Mouse (Mus musculus) small intestine, adult 2 months (tissue): Measurements from ENCODE around the gene Abca8a. TPM values are rescaled to one million over a fixed set of nuclear protein-coding genes. Genes with fewer than 3 reads are reported as not detected.

Experiments used
- H3K27ac ChIP-seq: fragments of 200-500 bp; 2 replicates; pipeline ENCODE4 v1.5.1; 2012; ENCODE audit warnings: low read depth, low read length, control low read depth, inconsistent platforms; ENCODE audit not compliant: insufficient read depth
- H3K27me3 ChIP-seq: fragments of 200-500 bp; 2 replicates; pipeline ENCODE4 v1.6.1; 2012; ENCODE audit warnings: mild to moderate bottlenecking, moderate library complexity, low read length, inconsistent platforms; ENCODE audit not compliant: control insufficient read depth, insufficient read depth
- H3K36me3 ChIP-seq: fragments of 200-500 bp; 2 replicates; pipeline ENCODE4 v1.6.1; 2012; ENCODE audit warnings: mild to moderate bottlenecking, low read length, control low read depth, inconsistent platforms; ENCODE audit not compliant: control insufficient read depth, insufficient read depth
- H3K4me1 ChIP-seq: fragments of 200-500 bp; 2 replicates; pipeline ENCODE4 v1.6.1; 2012; ENCODE audit warnings: low read length, inconsistent platforms, mixed read lengths; ENCODE audit not compliant: control insufficient read depth, insufficient read depth, insufficient read length
- H3K4me3 ChIP-seq: fragments of 200-500 bp; 2 replicates; pipeline ENCODE4 v1.5.1; 2012; ENCODE audit warnings: low read depth, mild to moderate bottlenecking, control low read depth, inconsistent platforms, low read length, moderate library complexity
- CTCF ChIP-seq: fragments of 200-500 bp; IDR thresholded peaks from 2 replicates; pipeline ENCODE4 v1.5.1; 2012; ENCODE audit warnings: low read depth, mild to moderate bottlenecking, control low read depth, inconsistent platforms, low read length, moderate library complexity, mixed read lengths; ENCODE audit not compliant: insufficient replicate concordance, insufficient read length; ENCODE audit errors: extremely low read depth
- POLR2A ChIP-seq: fragments of 200-500 bp; IDR thresholded peaks from 2 replicates; pipeline ENCODE4 v1.6.1; 2012; ENCODE audit warnings: low read depth, mild to moderate bottlenecking, control low read depth, inconsistent platforms, low read length, moderate library complexity
- WGBS: fragments of 180-500 bp; shearing (Covaris S2); methylation state at CpG from one replicate; pipeline ENCODE4 v1.1.7; 2018; 5-methylcytosine and 5-hydroxymethylcytosine counted together
- polyA plus RNA-seq: library from polyadenylated mRNA; depleted of rRNA; stranded (reverse); fragments of >200 nt; gene quantifications from 2 replicates; pipeline ENCODE4 v1.2.3, GENCODE M21; 2012

The Abca8a gene
- polyA plus RNA-seq, 1 experiment, result 3.0 TPM

- H3K4me3 ChIP-seq, result no peak overlapping the region
- no peaks in the 10 kb centered on the region for H3K27me3 ChIP-seq
- TF ChIP-seq CTCF, result no peak
- no peak for TF ChIP-seq POLR2A
- no peaks in the 10 kb centered on the region for H3K4me1 ChIP-seq
- H3K36me3 ChIP-seq, result no peaks in the 10 kb centered on the region
- WGBS, result 75% methylated on average over 3 of the region's 3 CpGs
- H3K27ac ChIP-seq, result no peak overlapping the region
Measured at GRCm38 (mm10) chr11:110094236-110094635, 1.5 kb downstream of the Abca8a start.

GRCm38 (mm10) chr11:110091328-110091727, 4.5 kb downstream of the Abca8a start:
- no peaks in the 10 kb centered on the region for H3K27me3 ChIP-seq
- H3K36me3 ChIP-seq, result no peaks in the 10 kb centered on the region
- WGBS, result 69% methylated on average over 2 of the region's 2 CpGs
- TF ChIP-seq POLR2A (no peak), CTCF (no peak)
- H3K4me3 ChIP-seq, result no peak overlapping the region
- no peak overlapping the region for H3K27ac ChIP-seq
- no peaks in the 10 kb centered on the region for H3K4me1 ChIP-seq

GRCm38 (mm10) chr11:110072158-110072557, 23.6 kb downstream of the Abca8a start:
- H3K27ac ChIP-seq, result no peak overlapping the region
- no peaks in the 10 kb centered on the region for H3K4me1 ChIP-seq
- no peaks in the 10 kb centered on the region for H3K27me3 ChIP-seq
- 54% methylated on average over 3 of the region's 3 CpGs for WGBS
- TF ChIP-seq CTCF (no peak), POLR2A (no peak)
- no peaks in the 10 kb centered on the region for H3K36me3 ChIP-seq
- H3K4me3 ChIP-seq, result no peak overlapping the region

GRCm38 (mm10) chr11:110061032-110061431, 34.7 kb downstream of the Abca8a start:
- H3K27ac ChIP-seq, result no peak overlapping the region
- H3K27me3 ChIP-seq, result no peaks in the 10 kb centered on the region
- H3K4me1 ChIP-seq, result peaks cover 2% of the 10 kb centered on the region; the same call in 1 of the 2 replicates
- WGBS, result 42% methylated on average over 4 of the region's 4 CpGs
- no peaks in the 10 kb centered on the region for H3K36me3 ChIP-seq
- H3K4me3 ChIP-seq, result no peak overlapping the region
- TF ChIP-seq POLR2A (no peak), CTCF (no peak)

GRCm38 (mm10) chr11:110060127-110060526, 35.7 kb downstream of the Abca8a start:
- H3K4me1 ChIP-seq, result peaks cover 2% of the 10 kb centered on the region; the same call in 1 of the 2 replicates
- no peaks in the 10 kb centered on the region for H3K27me3 ChIP-seq
- H3K27ac ChIP-seq, result no peak overlapping the region
- WGBS, result 37% methylated on average over 2 of the region's 2 CpGs
- TF ChIP-seq POLR2A (no peak), CTCF (no peak)
- no peak overlapping the region for H3K4me3 ChIP-seq
- H3K36me3 ChIP-seq, result no peaks in the 10 kb centered on the region

- WGBS, result 62% methylated on average over 3 of the region's 3 CpGs
- Histone ChIP-seq H3K4me1 (no peaks in the 10 kb centered on the region), H3K27ac (no peak overlapping the region), H3K36me3 (no peaks in the 10 kb centered on the region), H3K4me3 (no peak overlapping the region), H3K27me3 (no peaks in the 10 kb centered on the region)
- TF ChIP-seq POLR2A (no peak), CTCF (no peak)
Measured at GRCm38 (mm10) chr11:110053681-110054080, 42.1 kb downstream of the Abca8a start.

GRCm38 (mm10) chr11:110037795-110038194, 58.0 kb downstream of the Abca8a start:
- Histone ChIP-seq H3K36me3 (no peaks in the 10 kb centered on the region), H3K4me3 (no peak overlapping the region), H3K27me3 (no peaks in the 10 kb centered on the region), H3K27ac (no peak overlapping the region), H3K4me1 (no peaks in the 10 kb centered on the region)
- WGBS, result 81% methylated on average over 2 of the region's 2 CpGs
- no peak for TF ChIP-seq POLR2A
- TF ChIP-seq CTCF, result no peak
